Mouse (Mus musculus) layer of hippocampus, postnatal 25 days (tissue): Measurements from ENCODE around the gene March2. TPM values are rescaled to one million over a fixed set of nuclear protein-coding genes. Genes with fewer than 3 reads are reported as not detected.

Experiments used
- DNase-seq, 2 experiments: peaks; one replicate each; pipeline ENCODE4 v3.0.0; 2022; ENCODE audit warnings: mixed read lengths in 2 of 2, low spot score in 1 of 2; ENCODE audit errors: extremely low spot score in 1 of 2
- total RNA-seq, 2 experiments: library from RNA; stranded (reverse); gene quantifications; 2 replicates each; pipeline ENCODE4 v1.2.3; 2021

March2 gene
- total RNA-seq, 2 experiments from 2014 or later = 80.9 to 84.4 TPM

DNA sequence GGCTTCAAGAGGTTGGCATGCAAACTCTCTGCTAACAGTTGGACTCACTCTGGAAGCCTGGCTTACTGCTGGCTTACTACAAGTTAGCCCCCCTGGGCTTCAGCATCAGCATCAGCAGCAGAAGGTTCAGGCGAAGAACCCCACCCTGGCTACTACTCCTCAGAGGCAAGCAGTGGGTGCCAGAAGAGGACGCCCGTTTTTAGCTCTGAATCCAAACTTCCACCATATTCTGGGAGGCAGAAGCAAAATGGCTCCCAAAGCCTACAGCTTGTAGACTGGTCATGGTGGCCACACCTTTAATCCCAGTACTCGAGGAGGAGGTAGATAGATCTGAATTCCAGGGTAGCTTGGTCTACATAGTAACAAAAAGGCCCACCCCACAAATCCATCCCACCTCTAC, 74.4 kb downstream of the March2 start:
- DNase-seq = no peak

DNA sequence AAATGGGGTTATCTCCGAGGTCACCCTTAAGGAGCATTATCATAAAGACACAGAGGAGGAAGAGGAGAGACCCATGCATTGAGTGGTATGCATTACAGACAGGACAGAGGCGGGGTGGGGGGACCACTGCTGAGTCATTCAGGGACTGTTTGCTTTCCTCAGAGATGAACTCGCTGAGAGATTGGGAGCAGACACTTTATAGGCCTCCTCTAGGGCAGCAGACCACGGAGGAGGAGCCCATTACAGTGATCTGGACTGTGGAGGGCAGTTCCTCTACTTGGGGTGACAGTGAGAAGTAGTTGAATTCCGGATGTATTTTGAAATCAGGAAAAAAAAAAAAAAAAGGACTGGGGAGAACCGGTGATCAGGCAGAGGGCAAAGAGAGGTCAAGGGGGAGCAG, 78.7 kb downstream of the March2 start:
- no peak for DNase-seq

- DNase-seq = no peak
Observed at GRCm38 (mm10) chr17:33637516-33638276, 80.8 kb downstream of the March2 start, which contains the start of gene Pram1. Gene Pram1 (plus strand): TSS chr17:33638056.

- DNase-seq = no peak
Observed at GRCm38 (mm10) chr17:33637038-33637437, 81.4 kb downstream of the March2 start.

Other genes with a start within 250 kb of the March2 start
- 10 to 100 TPM; 24.5 to 36.0 TPM for gene Adamts10, start 194.5 kb downstream of the March2 start, total RNA-seq
- 1 to 10 TPM; 1.8 to 2.0 TPM for gene Myo1f, start 163.0 kb downstream of the March2 start, total RNA-seq
- gene Zfp414, start 89.6 kb downstream of the March2 start, total RNA-seq = 10 to 100 TPM; 42.8 to 52.2 TPM
- under 1 TPM in 1 of 2 experiments, not detected in 1; 0.27 TPM for gene Pram1, start 80.6 kb downstream of the March2 start, total RNA-seq
- 100 to 1,000 TPM; 129 to 152 TPM for gene Hnrnpm, start 31.8 kb downstream of the March2 start, total RNA-seq
- gene Rab11b, start 41.9 kb upstream of the March2 start, total RNA-seq = 100 to 1,000 TPM; 304 to 328 TPM
- 1 to 10 TPM; 3.8 to 4.0 TPM for gene Angptl4, start 63.2 kb upstream of the March2 start, total RNA-seq
- 10 to 100 TPM; 27.8 to 35.8 TPM for gene Kank3, start 91.8 kb upstream of the March2 start, total RNA-seq
- gene Rps28, start 105.9 kb upstream of the March2 start, total RNA-seq = 100 to 1,000 TPM; 728 to 834 TPM
- 100 to 1,000 TPM; 214 to 222 TPM for gene Ndufa7, start 105.9 kb upstream of the March2 start, total RNA-seq
- gene Cd320, start 124.4 kb upstream of the March2 start, total RNA-seq = 10 to 100 TPM; 23.7 to 23.8 TPM
- gene Gm7029, start 155.2 kb upstream of the March2 start, total RNA-seq = not detected
- 1 to 10 TPM; 1.9 to 2.1 TPM for gene Kifc1, start 172.0 kb upstream of the March2 start, total RNA-seq
- gene Platr17, start 186.5 kb upstream of the March2 start, total RNA-seq = not detected
- gene Daxx, start 190.7 kb upstream of the March2 start, total RNA-seq = 10 to 100 TPM; 27.4 to 27.9 TPM
- gene Tapbp, start 197.2 kb upstream of the March2 start, total RNA-seq = 10 to 100 TPM; 36.2 to 37.0 TPM
- gene Zbtb22, start 197.2 kb upstream of the March2 start, total RNA-seq = 10 to 100 TPM; 27.7 to 29.6 TPM
- 10 to 100 TPM; 53.4 to 72.7 TPM for gene Rgl2, start 210.9 kb upstream of the March2 start, total RNA-seq
- gene Pfdn6, start 221.7 kb upstream of the March2 start, total RNA-seq = 10 to 100 TPM; 95.7 to 97.8 TPM
- 10 to 100 TPM; 13.2 to 14.2 TPM for gene Wdr46, start 222.0 kb upstream of the March2 start, total RNA-seq
- gene B3galt4, start 232.8 kb upstream of the March2 start, total RNA-seq = 1 to 10 TPM; 6.0 to 6.6 TPM
- gene Vps52, start 237.1 kb upstream of the March2 start, total RNA-seq = 10 to 100 TPM; 85.0 to 95.9 TPM
- gene Rps18, start 237.3 kb upstream of the March2 start, total RNA-seq = 100 to 1,000 TPM; 311 to 351 TPM